Mouse (Mus musculus) liver, embryonic 14.5 days (tissue): ENCODE data around the gene Arap1. TPM values are rescaled to one million over a fixed set of nuclear protein-coding genes. Genes with fewer than 3 reads are reported as not detected.
A peak's percentile ranks its signal among the peaks of the same experiment; 100 is the strongest.

Experiments used
- ATAC-seq: fragments of 200-750 bp; cut with Nextera tagmentation; 2 replicates; pipeline ENCODE4 v1.8.0; 2017; ENCODE audit warnings: moderate number of reproducible peaks, mild to moderate bottlenecking, moderate library complexity; ENCODE audit not compliant: insufficient read depth
- DNase-seq, 3 experiments: peaks; one replicate each; pipeline ENCODE4 v3.0.0-alpha.2; 2012 to 2013; ENCODE audit warnings: low read depth in 3 of 3, low spot score in 3 of 3
- H3K27ac ChIP-seq: fragments of 300-500 bp; sonication (generic); 2 replicates; pipeline ENCODE4 v1.5.1; 2014; ENCODE audit warnings: moderate library complexity, mild to moderate bottlenecking, control low read depth, inconsistent platforms
- H3K27me3 ChIP-seq: fragments of 300-500 bp; sonication (generic); 2 replicates; pipeline ENCODE4 v1.6.1; 2014; ENCODE audit warnings: mild to moderate bottlenecking, low read length, moderate library complexity; ENCODE audit not compliant: control insufficient read depth, insufficient read depth
- H3K36me3 ChIP-seq: fragments of 300-500 bp; sonication (generic); replicated peaks from 2 replicates; pipeline ENCODE4 v1.6.1; 2014; ENCODE audit warnings: low read depth; ENCODE audit not compliant: control insufficient read depth, insufficient read depth
- H3K4me1 ChIP-seq, 2 experiments: fragments of 200-500 bp in 1 of 2; fragments of 300-500 bp in 1 of 2; sonication (generic) in 1 of 2; replicated peaks; 2 replicates each; pipeline ENCODE4 v1.6.1; 2012 to 2014; ENCODE audit warnings: antibody characterized with exemption in 1 of 2, inconsistent platforms in 1 of 2, low read length in 1 of 2; ENCODE audit not compliant: control insufficient read depth in 2 of 2, insufficient read depth in 2 of 2
- H3K4me2 ChIP-seq: fragments of 300-500 bp; sonication (generic); 2 replicates; pipeline ENCODE4 v1.6.1; 2014; ENCODE audit warnings: low read depth, mild to moderate bottlenecking, control low read depth, moderate library complexity
- H3K4me3 ChIP-seq, 2 experiments: fragments of 200-500 bp in 1 of 2; fragments of 300-500 bp in 1 of 2; sonication (generic) in 1 of 2; 2 replicates each; pipeline ENCODE4 v1.5.1; 2012 to 2014; ENCODE audit warnings: low read depth in 2 of 2, low read length in 2 of 2, mild to moderate bottlenecking in 2 of 2, control low read depth in 1 of 2, inconsistent platforms in 1 of 2, moderate library complexity in 1 of 2; ENCODE audit not compliant: insufficient read depth in 1 of 2
- H3K9ac ChIP-seq: fragments of 300-500 bp; sonication (generic); replicated peaks from 2 replicates; pipeline ENCODE4 v1.6.1; 2014; ENCODE audit warnings: mild to moderate bottlenecking, control low read depth, moderate library complexity
- H3K9me3 ChIP-seq: fragments of 300-500 bp; sonication (generic); 2 replicates; pipeline ENCODE4 v1.6.1; 2016; ENCODE audit warnings: low read length, mixed read lengths; ENCODE audit not compliant: control insufficient read depth
- CTCF ChIP-seq: IDR thresholded peaks from 2 replicates; pipeline ENCODE4 v1.5.1; 2016; ENCODE audit warnings: antibody characterized with exemption, low read depth, control low read depth
- EP300 ChIP-seq: IDR thresholded peaks from 2 replicates; pipeline ENCODE4 v1.6.1; 2016; ENCODE audit warnings: antibody characterized with exemption, low read depth
- WGBS: fragments of 180-500 bp; shearing (Covaris S2); extraction: QIAGEN DNeasy Blood & Tissue Kit; methylation state at CpG from one replicate; pipeline ENCODE4 v1.1.7; 2014; ENCODE audit not compliant: insufficient replicate concordance; 5-methylcytosine and 5-hydroxymethylcytosine counted together
- polyA plus RNA-seq, 2 experiments: library from polyadenylated mRNA; depleted of rRNA in 1 of 2; stranded (reverse) in 1 of 2; unstranded in 1 of 2; fragments of >200 nt; fragmentation: Nextera tagmentation in 1 of 2; extraction: Ambion mirVana in 1 of 2; gene quantifications; 2 replicates each; pipeline versions ENCODE4 v1.2.1 to v1.2.3; 2012 to 2014

Gene Arap1
- polyA plus RNA-seq, 2 experiments = 13.7 to 13.9 TPM

DNA sequence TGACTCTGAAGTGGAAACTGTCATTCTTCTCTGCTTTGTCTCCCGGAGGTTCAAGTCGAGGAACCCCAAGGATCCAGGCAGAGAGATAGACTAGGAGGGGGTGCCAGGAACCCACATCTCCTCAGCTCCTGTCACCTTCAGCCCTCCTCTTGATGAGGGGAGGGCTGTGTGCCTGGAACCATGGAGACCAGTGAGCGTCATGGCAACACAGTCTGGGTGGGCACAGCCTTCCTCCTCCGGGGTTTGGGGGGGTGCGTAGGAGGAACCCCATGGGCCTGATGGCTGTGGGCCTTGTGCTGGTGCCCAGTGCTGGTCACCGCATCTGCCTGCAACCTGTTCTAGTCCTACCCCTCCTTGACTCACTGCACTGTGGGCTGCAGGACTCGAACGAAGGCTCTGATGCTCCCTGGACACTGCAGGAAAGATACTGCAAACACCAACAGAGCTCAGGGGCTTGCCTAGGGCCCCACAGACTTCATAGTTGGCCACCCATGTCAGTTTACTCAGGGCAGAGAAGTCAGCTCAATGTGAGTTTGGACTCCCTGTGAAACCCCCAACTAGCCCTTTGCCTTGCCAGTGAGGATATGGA is 67.7 kb downstream of the Arap1 start:
- Histone ChIP-seq H3K4me2 (no peak overlapping the region), H3K27ac (no peak overlapping the region), H3K4me1 (peaks cover 9 to 17% of the 10 kb centered on the region in 2 experiments; a peak in 3 of 4 replicates), H3K27me3 (no peaks in the 10 kb centered on the region), H3K36me3 (no peaks in the 10 kb centered on the region), H3K4me3 (no peak overlapping the region), H3K9ac (no peak overlapping the region), H3K9me3 (no peaks in the 10 kb centered on the region)
- ATAC-seq (no peak), DNase-seq (no peak)
- TF ChIP-seq EP300 (no peak), CTCF (no peak)
- 27% methylated on average over 8 of the region's 8 CpGs for WGBS

DNA sequence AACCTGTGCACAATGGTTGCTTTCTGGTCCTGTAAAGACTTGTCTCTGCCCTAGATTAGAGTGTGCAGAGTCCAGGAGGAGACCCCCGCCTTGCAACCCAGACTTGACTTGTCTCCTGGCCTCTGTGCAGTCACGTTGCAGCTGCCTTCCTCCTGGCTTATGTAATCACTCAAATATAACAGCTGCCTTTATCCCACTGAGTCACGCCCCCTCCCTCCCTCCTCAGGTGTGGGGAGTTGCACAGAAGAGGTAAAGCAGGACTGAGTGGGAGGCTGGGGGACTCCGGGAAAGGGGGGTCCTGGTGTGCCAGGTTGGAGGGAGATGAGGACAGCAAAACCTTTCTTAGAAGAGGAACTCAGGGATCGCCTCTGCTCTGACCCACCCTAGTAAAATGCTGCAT is 68.5 kb downstream of the Arap1 start:
- ATAC-seq = no peak

DNA sequence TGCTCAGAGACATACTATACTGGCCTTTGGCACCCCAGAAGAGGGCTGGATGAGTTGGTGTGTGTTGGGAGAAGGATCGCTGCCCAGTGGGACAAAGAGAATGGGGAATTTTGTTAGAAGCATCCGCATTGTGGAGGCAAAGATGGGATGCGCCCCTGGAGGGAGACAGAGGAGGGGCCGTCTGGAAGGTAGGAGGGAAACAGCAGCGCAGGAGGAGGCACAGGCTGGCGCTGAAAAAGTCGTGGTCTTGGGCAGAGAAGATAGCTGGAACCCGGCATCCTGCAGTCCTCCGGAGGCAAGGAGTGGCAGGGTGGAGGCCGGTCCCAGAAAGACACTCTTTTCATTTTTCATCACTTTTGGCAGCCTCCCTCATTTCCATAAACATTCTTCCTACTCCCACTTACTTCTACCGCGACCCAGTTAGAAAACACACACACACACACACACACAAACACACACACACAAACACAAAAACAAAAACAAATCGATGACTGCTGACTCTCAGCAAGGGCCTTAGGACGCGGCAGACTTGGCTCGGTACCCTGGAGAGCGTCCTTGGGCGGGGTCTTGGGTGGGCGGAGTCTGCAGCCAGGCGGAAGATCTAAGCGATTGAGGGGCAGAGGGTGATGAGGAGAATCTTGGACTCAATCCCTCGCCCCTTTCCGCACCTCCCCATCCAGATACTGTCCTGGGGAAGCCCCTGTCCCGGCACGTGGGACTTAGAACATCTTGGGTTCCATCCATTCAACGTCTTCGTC is 71.3 kb downstream of the Arap1 start:
- Histone ChIP-seq H3K9me3 (no peaks in the 10 kb centered on the region), H3K27me3 (no peaks in the 10 kb centered on the region; the same call in 1 of the 2 replicates), H3K9ac (no peak overlapping the region), H3K4me3 (no peak overlapping the region), H3K36me3 (no peaks in the 10 kb centered on the region), H3K4me2 (no peak overlapping the region), H3K27ac (no peak overlapping the region), H3K4me1 (peaks cover 9 to 21% of the 10 kb centered on the region in 2 experiments; a peak in 3 of 4 replicates)
- DNase-seq (no peak), ATAC-seq (no peak)
- TF ChIP-seq EP300 (no peak), CTCF (no peak)
- 5% methylated on average over 27 of the region's 27 CpGs for WGBS

More for the DNA sequence above, 68.5 kb downstream of the Arap1 start:
- Histone ChIP-seq H3K9me3 (no peaks in the 10 kb centered on the region), H3K27me3 (no peaks in the 10 kb centered on the region), H3K27ac (no peak overlapping the region), H3K9ac (no peak overlapping the region), H3K4me1 (peaks cover 9 to 22% of the 10 kb centered on the region in 2 experiments; a peak in 3 of 4 replicates), H3K36me3 (no peaks in the 10 kb centered on the region), H3K4me2 (no peak overlapping the region), H3K4me3 (no peak overlapping the region)
- no peak for TF ChIP-seq EP300
- no peak for TF ChIP-seq CTCF
- DNase-seq = no peak
- WGBS = 39% methylated on average over 5 of the region's 5 CpGs

DNA sequence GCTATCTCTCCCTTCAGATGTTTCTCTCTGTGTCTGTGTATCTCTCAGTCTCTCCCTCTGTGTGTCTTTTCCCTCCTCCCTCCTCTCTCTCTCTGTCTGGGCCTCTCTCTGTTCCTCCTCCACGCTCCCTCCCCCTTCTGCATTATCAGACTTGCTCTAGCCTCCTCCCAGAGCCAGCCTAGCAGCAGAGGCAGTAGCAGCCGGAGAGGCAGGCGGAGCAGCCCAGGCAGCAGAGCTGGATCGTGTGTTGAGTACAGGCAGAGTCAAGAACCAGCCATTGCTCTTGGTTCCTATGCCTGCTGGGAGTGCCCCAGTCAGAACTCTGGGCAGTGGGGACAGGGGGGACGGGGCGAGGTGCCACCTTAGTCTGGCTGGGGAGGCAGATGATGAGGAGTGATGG is 73.7 kb downstream of the Arap1 start, which contains the start of gene Pde2a:
TSS of gene Pde2a (plus strand) at position 163 of the 400 bp plus-strand sequence.
- Histone ChIP-seq H3K9me3 (no peaks in the 10 kb centered on the region), H3K9ac (no peak within 1 kb of the TSS), H3K36me3 (no peaks in the 10 kb centered on the region), H3K4me2 (peak within 1 kb of the TSS; percentile 21; the same call in 1 of the 2 replicates), H3K27ac (no peak within 1 kb of the TSS), H3K4me1 (peaks cover 0 to 5% of the 10 kb centered on the region in 2 experiments; a peak in 2 of 4 replicates), H3K4me3 (no peak within 1 kb of the TSS), H3K27me3 (no peaks in the 10 kb centered on the region; the same call in 1 of the 2 replicates)
- no peak for TF ChIP-seq CTCF
- TF ChIP-seq EP300 = 0 out of 2 replicates have a peak, but pooled peaks have one; percentile 40
- ATAC-seq (peak; percentile 76), DNase-seq (peak; percentile 22 to 29 (median 27))
- 7% methylated on average over 6 of the region's 6 CpGs for WGBS

DNA sequence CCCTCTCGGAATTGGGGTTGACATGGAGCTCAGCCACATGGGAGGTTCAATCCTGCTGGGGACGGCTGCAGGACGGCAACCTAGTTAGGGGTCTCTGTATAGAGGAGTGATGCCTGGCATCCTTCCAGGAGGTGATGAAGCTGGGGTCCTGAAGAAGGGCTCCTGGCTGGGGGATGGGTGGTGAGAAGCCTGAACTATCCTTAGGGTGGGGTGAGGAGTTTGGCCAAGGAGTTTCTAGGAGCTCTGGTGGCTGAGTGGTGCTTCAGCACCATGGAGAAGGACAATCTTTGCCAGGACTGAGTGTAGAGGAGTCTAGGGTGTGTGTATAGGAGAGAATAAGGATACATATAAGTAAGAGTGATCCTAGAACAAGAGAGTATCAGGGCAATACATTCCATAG is 74.2 kb downstream of the Arap1 start:
- TF ChIP-seq EP300 (no peak), CTCF (no peak)
- Histone ChIP-seq H3K27ac (no peak overlapping the region), H3K4me3 (no peak overlapping the region), H3K4me2 (peak overlapping the region; percentile 21; the same call in 1 of the 2 replicates), H3K27me3 (no peaks in the 10 kb centered on the region; the same call in 1 of the 2 replicates), H3K9me3 (no peaks in the 10 kb centered on the region), H3K4me1 (peaks cover 0 to 5% of the 10 kb centered on the region in 2 experiments; a peak in 2 of 4 replicates), H3K9ac (no peak overlapping the region), H3K36me3 (no peaks in the 10 kb centered on the region)
- ATAC-seq (no peak), DNase-seq (peak in 1 of 3 experiments; percentile 7)
- 35% methylated on average over 3 of the region's 3 CpGs for WGBS
